Mouse (Mus musculus) heart, embryonic 10.5 days (tissue): ENCODE data around the gene Cwc25. TPM values are rescaled to one million over a fixed set of nuclear protein-coding genes. Genes with fewer than 3 reads are reported as not detected.

ENCODE experiments used
- DNase-seq: peaks from one replicate; pipeline ENCODE4 v3.0.0-alpha.2; 2017; ENCODE audit warnings: low spot score
- H3K27ac ChIP-seq: fragments of 300-500 bp; sonication (generic); 2 replicates; pipeline ENCODE4 v1.5.1; 2016; ENCODE audit warnings: mild to moderate bottlenecking
- H3K27me3 ChIP-seq: fragments of 300-500 bp; sonication (generic); 2 replicates; pipeline ENCODE4 v1.6.1; 2016; ENCODE audit warnings: mild to moderate bottlenecking; ENCODE audit not compliant: poor library complexity, insufficient read depth, severe bottlenecking
- H3K36me3 ChIP-seq: fragments of 300-500 bp; sonication (generic); 2 replicates; pipeline ENCODE4 v1.6.1; 2016; ENCODE audit warnings: mild to moderate bottlenecking, moderate library complexity
- H3K4me1 ChIP-seq: fragments of 300-500 bp; sonication (generic); 2 replicates; pipeline ENCODE4 v1.6.1; 2016; ENCODE audit warnings: mild to moderate bottlenecking
- H3K4me3 ChIP-seq: fragments of 300-500 bp; sonication (generic); 2 replicates; pipeline ENCODE4 v1.5.1; 2016; ENCODE audit warnings: mild to moderate bottlenecking, moderate library complexity
- H3K9me3 ChIP-seq: fragments of 300-500 bp; sonication (generic); 2 replicates; pipeline ENCODE4 v1.6.1; 2016; ENCODE audit warnings: mild to moderate bottlenecking, moderate library complexity
- WGBS: fragments of 180-500 bp; shearing (Covaris S2); methylation state at CpG from one replicate; pipeline ENCODE4 v1.1.7; 2016; 5-methylcytosine and 5-hydroxymethylcytosine counted together
- microRNA-seq: library from miRNA; unstranded; fragments of <30 nt; microRNA quantifications from one replicate; pipeline ENCODE4, GENCODE M21; 2017
- polyA plus RNA-seq: library from polyadenylated mRNA; unstranded; fragments of >200 nt; fragmentation: Nextera tagmentation; extraction: Ambion mirVana; gene quantifications from 2 replicates; pipeline ENCODE4 v1.2.1, GENCODE M21; 2016

The Cwc25 gene
- polyA plus RNA-seq, 1 experiment from 2014 or later, result 17.0 TPM

DNA sequence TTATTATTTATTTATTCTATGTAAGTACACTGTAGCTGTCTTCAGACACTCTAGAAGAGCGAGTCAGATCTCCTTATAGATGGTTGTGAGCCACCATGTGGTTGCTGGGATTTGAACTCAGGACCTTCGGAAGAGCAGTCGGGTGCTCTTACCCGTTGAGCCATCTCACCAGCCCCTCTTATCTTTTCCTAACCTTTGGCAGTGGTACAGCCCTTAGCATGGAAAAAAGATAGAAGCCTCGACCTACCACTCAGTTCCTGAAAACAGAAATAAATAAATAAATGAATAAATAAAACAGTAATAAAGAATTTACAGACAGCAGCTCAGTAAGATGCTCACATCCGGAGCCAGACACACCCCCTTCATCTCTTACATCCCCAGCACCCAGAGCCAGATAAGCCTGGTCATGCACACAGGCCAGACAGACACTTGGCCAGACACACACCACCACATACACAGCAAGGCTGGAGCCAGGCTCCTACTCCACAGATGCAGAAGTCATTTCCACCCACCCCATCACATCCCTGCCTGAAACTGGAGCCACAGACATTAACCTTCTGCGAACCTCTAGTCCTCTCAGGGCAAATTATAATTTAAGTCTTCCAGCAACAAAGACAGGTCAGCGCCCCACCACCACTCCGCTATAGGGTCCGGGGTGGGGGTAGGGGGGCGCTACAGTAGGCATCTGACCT is 69.0 kb downstream of the Cwc25 start:
- 63% methylated on average over 11 of the region's 11 CpGs for WGBS
- no peak for DNase-seq
- Histone ChIP-seq H3K9me3 (no peaks in the 10 kb centered on the region), H3K27ac (peak overlapping the region; percentile 98), H3K36me3 (peaks cover 19% of the 10 kb centered on the region), H3K4me1 (peaks cover 62% of the 10 kb centered on the region), H3K27me3 (no peaks in the 10 kb centered on the region), H3K4me3 (peak overlapping the region; percentile 81)

DNA sequence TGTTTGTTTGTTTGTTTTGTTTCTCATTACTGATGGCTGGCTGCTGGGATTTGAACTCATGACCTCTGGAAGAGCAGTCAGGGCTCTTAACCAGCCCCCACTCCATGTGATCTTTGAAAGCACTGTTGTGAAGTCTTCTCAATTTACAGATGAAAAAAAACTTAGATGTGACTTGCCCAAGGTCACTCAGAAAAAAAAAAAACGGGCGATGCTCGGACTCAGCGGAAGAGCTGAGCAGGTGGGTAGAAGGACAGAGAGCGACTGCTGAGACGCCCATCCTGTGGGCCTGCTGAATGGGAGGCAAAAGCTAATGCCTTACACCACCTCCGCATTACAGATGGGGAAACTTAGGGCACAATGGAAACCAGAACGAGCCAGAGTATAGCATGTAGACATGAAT is 69.7 kb downstream of the Cwc25 start:
- Histone ChIP-seq H3K36me3 (peaks cover 26% of the 10 kb centered on the region), H3K4me3 (no peak overlapping the region), H3K27me3 (no peaks in the 10 kb centered on the region), H3K9me3 (no peaks in the 10 kb centered on the region), H3K4me1 (peaks cover 57% of the 10 kb centered on the region), H3K27ac (no peak overlapping the region)
- DNase-seq, result no peak
- WGBS, result 82% methylated on average over 8 of the region's 8 CpGs

DNA sequence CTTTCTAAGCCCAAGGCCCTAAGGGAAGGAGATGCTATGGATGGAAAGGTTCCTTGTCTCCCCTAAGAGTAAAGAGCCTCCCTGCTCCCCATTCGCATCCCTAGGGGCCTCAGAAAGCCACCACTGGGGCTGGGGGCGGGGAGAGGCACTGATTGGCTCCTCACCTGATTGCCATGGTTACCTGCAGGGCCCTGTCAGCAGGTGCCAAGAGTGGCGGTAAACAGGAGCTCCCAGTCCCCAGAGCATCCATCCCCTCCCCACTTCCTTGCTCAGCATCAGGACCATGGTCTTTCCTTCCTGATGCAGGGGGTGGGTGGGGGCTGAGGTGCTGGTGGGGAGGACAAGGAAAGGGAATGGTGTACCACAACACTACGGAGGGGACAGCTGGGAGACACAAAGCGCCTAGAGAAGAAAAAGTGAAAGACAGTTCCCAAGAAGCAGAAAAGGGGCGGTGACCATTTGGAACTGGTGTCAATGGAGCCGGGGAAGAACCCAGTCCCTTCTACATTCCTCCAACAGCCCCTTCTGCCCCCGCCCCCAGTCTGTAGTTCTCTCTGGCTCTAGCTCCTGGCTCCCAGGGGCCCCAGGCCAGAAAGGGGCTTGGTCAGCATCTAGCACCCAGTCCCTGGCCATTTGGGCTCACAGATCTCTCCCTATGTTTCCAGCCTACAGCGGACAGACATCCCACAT is 70.5 kb downstream of the Cwc25 start:
- Histone ChIP-seq H3K9me3 (no peaks in the 10 kb centered on the region), H3K36me3 (peaks cover 34% of the 10 kb centered on the region), H3K4me3 (0 out of 2 replicates have a peak overlapping the region, but pooled peaks have one; percentile 3), H3K4me1 (peaks cover 49% of the 10 kb centered on the region), H3K27me3 (no peaks in the 10 kb centered on the region), H3K27ac (no peak overlapping the region; the same call in 1 of the 2 replicates)
- no peak for DNase-seq
- WGBS, result 52% methylated on average over 9 of the region's 9 CpGs

Small RNA genes within 50 kb of the gene (microRNA-seq; reads per million reads assigned to microRNA genes)
- gene Mir8102, result not detected

Other genes starting within 250 kb of the Cwc25 start
- 0.05 and 0.14 TPM in 2 replicates for gene Srcin1, start 190.4 kb downstream of the Cwc25 start, polyA plus RNA-seq
- gene Epop, start 136.9 kb downstream of the Cwc25 start, polyA plus RNA-seq, result 1.9 and 8.5 TPM in 2 replicates
- gene Mllt6, start 103.1 kb downstream of the Cwc25 start, polyA plus RNA-seq, result 1.7 and 2.2 TPM in 2 replicates
- gene Cisd3, start 80.7 kb downstream of the Cwc25 start, polyA plus RNA-seq, result 49.8 and 52.8 TPM in 2 replicates
- gene Pcgf2, start 66.1 kb downstream of the Cwc25 start, polyA plus RNA-seq, result 9.7 and 13.5 TPM in 2 replicates
- gene Psmb3, start 63.2 kb downstream of the Cwc25 start, polyA plus RNA-seq, result 517 and 557 TPM in 2 replicates
- gene Pip4k2b, start 21.9 kb downstream of the Cwc25 start, polyA plus RNA-seq, result 0.96 and 1.3 TPM in 2 replicates
- gene 1700001P01Rik, start 9.4 kb upstream of the Cwc25 start, polyA plus RNA-seq, result 0.30 TPM in 1 of 2 replicates, not detected in the other
- gene Rpl23, start 15.9 kb upstream of the Cwc25 start, polyA plus RNA-seq, result 387 and 414 TPM in 2 replicates
- gene Lasp1, start 32.4 kb upstream of the Cwc25 start, polyA plus RNA-seq, result 50.8 and 65.1 TPM in 2 replicates
- gene B230217C12Rik, start 74.2 kb upstream of the Cwc25 start, polyA plus RNA-seq, result 9.2 and 9.6 TPM in 2 replicates
- 0.55 and 0.70 TPM in 2 replicates for gene Fbxo47, start 117.6 kb upstream of the Cwc25 start, polyA plus RNA-seq
- not detected in 2 replicates for gene Plxdc1, start 219.9 kb upstream of the Cwc25 start, polyA plus RNA-seq
- 9.8 and 15.7 TPM in 2 replicates for gene Arl5c, start 229.6 kb upstream of the Cwc25 start, polyA plus RNA-seq